Mouse (Mus musculus) olfactory bulb, adult 2 months (tissue): ENCODE data around the gene Sapcd1. TPM values are rescaled to one million over a fixed set of nuclear protein-coding genes. Genes with fewer than 3 reads are reported as not detected.

Experiments used
- H3K27ac ChIP-seq: fragments of 200-500 bp; 2 replicates; pipeline ENCODE4 v1.5.1; 2012; ENCODE audit warnings: low read depth, low read length; ENCODE audit not compliant: insufficient read depth
- H3K4me1 ChIP-seq: fragments of 200-500 bp; 2 replicates; pipeline ENCODE4 v1.6.1; 2012; ENCODE audit warnings: low read length; ENCODE audit not compliant: control insufficient read depth, insufficient read depth
- H3K4me3 ChIP-seq: fragments of 200-500 bp; 2 replicates; pipeline ENCODE4 v1.5.1; 2012; ENCODE audit warnings: mild to moderate bottlenecking, low read depth, low read length, moderate library complexity; ENCODE audit not compliant: insufficient read depth
- CTCF ChIP-seq: fragments of 200-500 bp; IDR thresholded peaks from 2 replicates; pipeline ENCODE4 v1.5.1; 2012; ENCODE audit warnings: low read depth, mild to moderate bottlenecking, low read length, moderate library complexity; ENCODE audit not compliant: insufficient read depth
- POLR2A ChIP-seq: fragments of 200-500 bp; IDR thresholded peaks from 2 replicates; pipeline ENCODE4 v1.6.1; 2012; ENCODE audit warnings: mild to moderate bottlenecking, low read depth, low read length, moderate library complexity; ENCODE audit not compliant: insufficient read depth
- WGBS: fragments of 180-500 bp; shearing (Covaris S2); methylation state at CpG from one replicate; pipeline ENCODE4 v1.1.7; 2018; 5-methylcytosine and 5-hydroxymethylcytosine counted together
- polyA plus RNA-seq: library from polyadenylated mRNA; stranded (reverse); fragments of >200 nt; gene quantifications from 2 replicates; pipeline ENCODE4 v1.2.4, GENCODE M21; 2012; ENCODE audit warnings: low replicate concordance; ENCODE audit not compliant: missing spikeins, insufficient read depth, insufficient read length

Sapcd1 gene
- polyA plus RNA-seq, 1 experiment, result not detected

GRCm38 (mm10) chr17:35057090-35057489 lies 29.3 kb upstream of the Sapcd1 start:
- Histone ChIP-seq H3K27ac (no peak overlapping the region), H3K4me3 (no peak overlapping the region), H3K4me1 (peaks cover 12% of the 10 kb centered on the region; the same call in 1 of the 2 replicates)
- TF ChIP-seq POLR2A, result no peak
- TF ChIP-seq CTCF, result no peak
- WGBS, result 91% methylated on average over 3 of the region's 3 CpGs

GRCm38 (mm10) chr17:35055691-35056495 lies 28.1 kb upstream of the Sapcd1 start:
- no peak for TF ChIP-seq CTCF
- no peak for TF ChIP-seq POLR2A
- 94% methylated on average over 7 of the region's 7 CpGs for WGBS

GRCm38 (mm10) chr17:35052271-35052798 lies 24.5 kb upstream of the Sapcd1 start:
- Histone ChIP-seq H3K4me3 (no peak overlapping the region), H3K27ac (0 out of 2 replicates have a peak overlapping the region, but pooled peaks have one; percentile 41), H3K4me1 (peaks cover 24% of the 10 kb centered on the region)
- TF ChIP-seq CTCF, result no peak
- no peak for TF ChIP-seq POLR2A
- 79% methylated on average over 12 of the region's 12 CpGs for WGBS

More at GRCm38 (mm10) chr17:35055691-35056495, 28.1 kb upstream of the Sapcd1 start:
- Histone ChIP-seq H3K4me3 (no peak overlapping the region), H3K27ac (no peak overlapping the region), H3K4me1 (peaks cover 20% of the 10 kb centered on the region)

- 25% methylated on average over 21 of the region's 21 CpGs for WGBS
- H3K4me3 ChIP-seq, result peak overlapping the region; percentile 47
- TF ChIP-seq POLR2A (no peak), CTCF (no peak)
Measured at GRCm38 (mm10) chr17:35051156-35052086, 23.6 kb upstream of the Sapcd1 start.

GRCm38 (mm10) chr17:35050126-35050750 lies 22.4 kb upstream of the Sapcd1 start:
- TF ChIP-seq CTCF (no peak), POLR2A (no peak)
- H3K4me3 ChIP-seq, result peak overlapping the region; percentile 47
- peak overlapping the region; percentile 47; the same call in 1 of the 2 replicates for H3K27ac ChIP-seq
- H3K4me1 ChIP-seq, result peaks cover 33% of the 10 kb centered on the region
- WGBS, result 12% methylated on average over 27 of the region's 27 CpGs

More at GRCm38 (mm10) chr17:35051156-35052086, 23.6 kb upstream of the Sapcd1 start:
- Histone ChIP-seq H3K27ac (peak overlapping the region; percentile 41), H3K4me1 (peaks cover 27% of the 10 kb centered on the region)

- H3K4me3 ChIP-seq, result peak within 1 kb of the TSS; percentile 47
- peaks cover 33% of the 10 kb centered on the region for H3K4me1 ChIP-seq
- TF ChIP-seq POLR2A (no peak), CTCF (no peak)
- 22% methylated on average over 11 of the region's 11 CpGs for WGBS
- peak within 1 kb of the TSS; percentile 47; the same call in 1 of the 2 replicates for H3K27ac ChIP-seq
Measured at GRCm38 (mm10) chr17:35049561-35050016, 21.8 kb upstream of the Sapcd1 start, which contains the start of gene Clic1. Gene Clic1 (plus strand): TSS chr17:35049966.

GRCm38 (mm10) chr17:35048932-35049440 lies 21.2 kb upstream of the Sapcd1 start:
- H3K4me1 ChIP-seq, result peaks cover 33% of the 10 kb centered on the region
- WGBS, result 84% methylated on average over 5 of the region's 5 CpGs
- H3K27ac ChIP-seq, result no peak overlapping the region
- TF ChIP-seq CTCF, result no peak
- TF ChIP-seq POLR2A, result no peak
- H3K4me3 ChIP-seq, result no peak overlapping the region
